10 mouse cellular contexts compared by ENCODE assay signal in genomic region chr1:70270139-70270538, GRCm38 (mm10).
DNase-seq lines count a peak whose midpoint lies in the region; ATAC-seq and TF ChIP-seq lines count a peak whose summit lies in the region.
"Had no signal": no experiment of that assay in that cellular context is flagged by ENCODE, and none has a peak within 500 bp of the region (broad histone marks: within the 10 kb centered on the region; RNA-seq: fewer than 3 reads in every experiment).

No protein-coding gene starts in this region.

- H3K9ac ChIP-seq in hindbrain, embryonic 14.5 days: no peak overlapping the region
- H3K9ac ChIP-seq in hindbrain, embryonic 13.5 days: no peak overlapping the region
- H3K9ac ChIP-seq: hindbrain, embryonic 15.5 days had no signal

- DNase-seq in hindbrain, embryonic 14.5 days (ENCODE audit: low spot score): peak; percentile 59
- DNase-seq in thymus, adult 2 months: peak; percentile 3
- no peak for DNase-seq in thymus, postnatal 36 days
- peak; percentile 46 for DNase-seq in embryo, embryonic 10.5 days (ENCODE audit: low spot score)
- no peak for DNase-seq in urinary bladder, adult 18-20 months (ENCODE audit: low spot score in 2 of 2)
- DNase-seq in midbrain, embryonic 10.5 days (ENCODE audit: low spot score): no peak
- no peak for DNase-seq in kidney, postnatal 14 days
- DNase-seq: cerebellum, adult 9-10 months had no signal

- H3K36me3 ChIP-seq in hindbrain, embryonic 14.5 days (replicated peaks; ENCODE audit: control insufficient read depth, insufficient read depth): no peaks in the 10 kb centered on the region
- no peaks in the 10 kb centered on the region for H3K36me3 ChIP-seq in hindbrain, embryonic 13.5 days
- H3K36me3 ChIP-seq in thymus, adult 2 months (ENCODE audit: control insufficient read depth, insufficient read depth, low read length): no peaks in the 10 kb centered on the region
- H3K36me3 ChIP-seq in midbrain, embryonic 10.5 days: no peaks in the 10 kb centered on the region
- H3K36me3 ChIP-seq: hindbrain, embryonic 15.5 days had no signal

- TF ChIP-seq POLR2A in thymus, adult 2 months (IDR thresholded peaks at IDR 0.05; ENCODE audit: control insufficient read depth, extremely low read depth, insufficient read depth, low read length, poor library complexity): no peak

- TF ChIP-seq CTCF in thymus, adult 2 months (IDR thresholded peaks at IDR 0.05; ENCODE audit: borderline replicate concordance, control insufficient read depth, extremely low read depth, insufficient read depth, low read length, poor library complexity): no peak

- no peaks in the 10 kb centered on the region for H3K27me3 ChIP-seq in hindbrain, embryonic 14.5 days (ENCODE audit: control insufficient read depth, insufficient read depth, low read length)
- no peaks in the 10 kb centered on the region for H3K27me3 ChIP-seq in hindbrain, embryonic 13.5 days
- no peaks in the 10 kb centered on the region for H3K27me3 ChIP-seq in thymus, adult 2 months (ENCODE audit: control insufficient read depth, insufficient read depth, low read length)
- H3K27me3 ChIP-seq in midbrain, embryonic 10.5 days (ENCODE audit: low read depth, poor library complexity, severe bottlenecking): no peaks in the 10 kb centered on the region
- H3K27me3 ChIP-seq: hindbrain, embryonic 15.5 days had no signal

- WGBS in hindbrain, embryonic 14.5 days: 17% methylated on average over 8 of the region's 8 CpGs
- 18% methylated on average over 8 of the region's 8 CpGs for WGBS in hindbrain, embryonic 13.5 days
- WGBS in thymus, adult 2 months: 20% methylated on average over 8 of the region's 8 CpGs
- 24% methylated on average over 8 of the region's 8 CpGs for WGBS in midbrain, embryonic 10.5 days

- ATAC-seq in hindbrain, embryonic 14.5 days (ENCODE audit: low FRiP score): no peak
- ATAC-seq in hindbrain, embryonic 13.5 days (ENCODE audit: low FRiP score): no peak

- H3K4me3 ChIP-seq in hindbrain, embryonic 14.5 days (replicated peaks; ENCODE audit: low read length): no peak overlapping the region
- no peak overlapping the region for H3K4me3 ChIP-seq in hindbrain, embryonic 13.5 days
- H3K4me3 ChIP-seq in thymus, adult 2 months (ENCODE audit: control insufficient read depth, insufficient read depth, low read length): no peak overlapping the region
- H3K4me3 ChIP-seq in midbrain, embryonic 10.5 days: no peak overlapping the region
- H3K4me3 ChIP-seq: hindbrain, embryonic 15.5 days had no signal

- no peaks in the 10 kb centered on the region for H3K9me3 ChIP-seq in hindbrain, embryonic 14.5 days (ENCODE audit: control insufficient read depth, low read length)
- no peaks in the 10 kb centered on the region for H3K9me3 ChIP-seq in hindbrain, embryonic 13.5 days
- H3K9me3 ChIP-seq in midbrain, embryonic 10.5 days (replicated peaks): no peaks in the 10 kb centered on the region
- H3K9me3 ChIP-seq: hindbrain, embryonic 15.5 days had no signal

- H3K4me1 ChIP-seq in hindbrain, embryonic 14.5 days (replicated peaks; ENCODE audit: control insufficient read depth, insufficient read depth, low read length): 0 out of 2 replicates have a peak, but pooled peaks cover 5% of the 10 kb centered on the region
- peaks cover 6% of the 10 kb centered on the region for H3K4me1 ChIP-seq in hindbrain, embryonic 13.5 days (replicated peaks)
- no peaks in the 10 kb centered on the region for H3K4me1 ChIP-seq in thymus, adult 2 months (replicated peaks; ENCODE audit: control insufficient read depth, insufficient read depth, low read length)
- no peaks in the 10 kb centered on the region for H3K4me1 ChIP-seq in midbrain, embryonic 10.5 days
- H3K4me1 ChIP-seq: hindbrain, embryonic 15.5 days had no signal

- no peak overlapping the region for H3K27ac ChIP-seq in hindbrain, embryonic 14.5 days
- H3K27ac ChIP-seq in hindbrain, embryonic 13.5 days: no peak overlapping the region
- H3K27ac ChIP-seq in thymus, adult 2 months (ENCODE audit: control insufficient read depth, insufficient read depth, low read length): no peak overlapping the region
- no peak overlapping the region for H3K27ac ChIP-seq in midbrain, embryonic 10.5 days (replicated peaks)
- H3K27ac ChIP-seq: hindbrain, embryonic 15.5 days had no signal

- H3K4me2 ChIP-seq in hindbrain, embryonic 14.5 days (replicated peaks): no peak overlapping the region
- no peak overlapping the region for H3K4me2 ChIP-seq in hindbrain, embryonic 13.5 days
- H3K4me2 ChIP-seq: hindbrain, embryonic 15.5 days had no signal

Comparison
In these comparisons a context has a peak if more than half of its experiments do, and no peak if none do; other contexts are left out.
1. DNase-seq: peak in hindbrain, embryonic 14.5 days (single experiment), thymus, adult 2 months (single experiment) and embryo, embryonic 10.5 days (single experiment); none in thymus, postnatal 36 days (0 of 2), urinary bladder, adult 18-20 months (0 of 2), midbrain, embryonic 10.5 days (single experiment) and kidney, postnatal 14 days (single experiment).